Mouse (Mus musculus) macrophage (primary cell): ENCODE measurements at regions not wholly inside any gene's neighbourhood (a gene's known extent, or its start where the extent isn't known, plus 50 kb on each side); places are given as distances from the start of the nearest gene placed in this dataset.

Source experiments
- H3K27ac ChIP-seq: fragments of 350-480 bp; formaldehyde crosslinking; 2 replicates; pipeline ENCODE4 v1.9.0; 2021
- H3K36me3 ChIP-seq: fragments of 350-480 bp; formaldehyde crosslinking; 2 replicates; pipeline ENCODE4 v1.9.0; 2021; ENCODE audit errors: inconsistent target
- H3K4me3 ChIP-seq: fragments of 350-480 bp; formaldehyde crosslinking; 2 replicates; pipeline ENCODE4 v1.9.0; 2021; ENCODE audit errors: inconsistent target
- H3K79me2 ChIP-seq: fragments of 350-480 bp; formaldehyde crosslinking; 2 replicates; pipeline ENCODE4 v1.9.0; 2021; ENCODE audit errors: inconsistent target
- WGBS: methylation state at CpG from one replicate; pipeline ENCODE4 v1.1.7; 2026; ENCODE audit warnings: inconsistent platforms; ENCODE audit not compliant: missing documents; 5-methylcytosine and 5-hydroxymethylcytosine counted together

DNA sequence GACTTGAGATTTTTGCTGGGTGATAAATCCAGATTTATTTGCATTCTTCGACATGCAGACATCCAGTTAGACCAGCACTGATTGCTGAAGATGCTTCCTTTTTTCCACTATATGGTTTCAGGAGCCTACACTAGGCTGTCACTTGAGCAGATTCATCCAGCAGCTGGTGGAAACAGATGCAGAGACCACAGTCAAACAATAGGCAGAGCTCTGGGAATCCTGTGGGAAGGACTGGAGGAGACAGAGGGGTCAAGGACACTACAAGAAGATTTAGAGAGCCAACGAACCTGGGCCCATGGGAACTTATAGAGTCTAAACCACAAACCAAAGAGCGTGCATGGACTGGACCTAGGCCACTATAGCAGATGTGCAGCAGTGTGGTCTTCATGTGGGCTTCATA is 177.4 kb upstream of the Agr3 start:
- Histone ChIP-seq H3K79me2 (no peaks in the 10 kb centered on the region), H3K36me3 (no peaks in the 10 kb centered on the region), H3K27ac (no peak overlapping the region), H3K4me3 (no peak overlapping the region)
- WGBS = 84% methylated on average over 3 of the region's 3 CpGs

DNA sequence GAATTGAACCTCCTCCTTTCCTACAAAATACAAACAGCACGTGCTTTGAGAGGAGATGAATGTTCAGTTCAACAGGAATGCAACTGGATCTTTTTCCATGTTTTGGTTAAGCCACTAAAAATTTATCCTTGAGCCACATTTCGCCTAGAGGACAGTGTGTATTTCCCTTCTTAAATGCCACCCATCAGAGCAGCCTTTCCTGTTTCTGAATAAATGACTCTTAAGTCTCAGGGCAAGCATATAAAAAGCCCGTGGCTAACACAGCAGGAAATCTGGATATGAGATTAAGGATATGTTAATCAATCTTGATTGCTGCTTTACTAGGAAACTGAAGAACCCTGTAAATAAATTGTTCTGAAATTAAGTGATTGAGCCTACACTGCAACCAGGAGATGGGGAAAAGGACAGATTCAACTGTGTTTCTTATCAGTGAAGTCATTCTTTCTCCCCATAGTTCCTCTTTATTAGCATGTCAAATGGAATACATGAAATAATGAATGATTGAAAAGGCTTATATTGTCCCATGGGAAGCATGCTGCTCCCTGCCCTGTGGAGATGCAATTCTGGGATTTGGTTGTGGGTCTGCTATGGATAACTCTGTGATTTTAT is 178.6 kb upstream of the Agr3 start:
- H3K36me3 ChIP-seq = no peaks in the 10 kb centered on the region
- H3K27ac ChIP-seq = no peak overlapping the region
- WGBS = 47% methylated on average over 3 of the region's 3 CpGs

DNA sequence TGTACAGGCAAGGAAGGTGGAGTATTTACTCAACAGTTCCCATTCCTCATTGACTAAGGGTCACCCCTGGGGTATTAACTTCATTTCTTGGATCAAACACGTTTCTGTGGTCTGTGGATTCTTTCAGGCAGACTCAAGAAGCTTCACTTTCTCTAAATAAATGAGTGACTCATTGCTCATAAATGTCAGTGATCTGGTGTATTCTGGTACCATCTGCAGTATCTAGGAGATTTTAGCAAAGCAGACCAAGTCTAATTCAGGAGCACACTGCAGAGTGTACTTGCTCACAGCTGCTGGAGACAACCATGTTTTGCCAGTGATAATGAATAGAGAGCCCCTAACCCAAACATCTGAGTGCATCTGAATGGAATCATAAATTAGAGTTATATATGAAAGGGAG is 182.7 kb upstream of the Agr3 start:
- Histone ChIP-seq H3K27ac (no peak overlapping the region), H3K4me3 (no peak overlapping the region), H3K79me2 (no peaks in the 10 kb centered on the region), H3K36me3 (no peaks in the 10 kb centered on the region)
- 65% methylated on average over 1 of the region's 1 CpGs for WGBS

More for the DNA sequence above, 178.6 kb upstream of the Agr3 start:
- H3K79me2 ChIP-seq = no peaks in the 10 kb centered on the region
- no peak overlapping the region for H3K4me3 ChIP-seq

DNA sequence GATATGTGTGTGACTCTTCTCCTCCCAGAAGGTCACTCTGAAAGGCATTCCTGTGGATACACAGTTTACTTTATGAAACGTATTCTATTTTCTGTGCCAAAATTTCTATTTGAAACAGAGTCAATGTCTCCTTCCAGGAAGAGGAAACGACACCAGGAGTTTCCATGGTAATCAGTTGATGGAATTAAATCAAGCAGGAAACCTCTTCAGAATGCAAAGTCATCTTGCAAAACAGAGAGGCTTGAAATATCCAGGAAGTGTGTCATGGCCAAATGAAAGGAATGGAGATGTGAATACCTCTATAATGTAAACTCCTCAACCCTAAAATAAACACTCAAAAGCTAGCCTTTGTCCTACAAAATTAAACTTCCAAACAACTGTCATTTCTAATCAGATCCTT is 189.0 kb upstream of the Agr3 start:
- Histone ChIP-seq H3K4me3 (no peak overlapping the region), H3K27ac (no peak overlapping the region), H3K36me3 (no peaks in the 10 kb centered on the region), H3K79me2 (no peaks in the 10 kb centered on the region)
- WGBS = 8% methylated on average over 2 of the region's 2 CpGs

DNA sequence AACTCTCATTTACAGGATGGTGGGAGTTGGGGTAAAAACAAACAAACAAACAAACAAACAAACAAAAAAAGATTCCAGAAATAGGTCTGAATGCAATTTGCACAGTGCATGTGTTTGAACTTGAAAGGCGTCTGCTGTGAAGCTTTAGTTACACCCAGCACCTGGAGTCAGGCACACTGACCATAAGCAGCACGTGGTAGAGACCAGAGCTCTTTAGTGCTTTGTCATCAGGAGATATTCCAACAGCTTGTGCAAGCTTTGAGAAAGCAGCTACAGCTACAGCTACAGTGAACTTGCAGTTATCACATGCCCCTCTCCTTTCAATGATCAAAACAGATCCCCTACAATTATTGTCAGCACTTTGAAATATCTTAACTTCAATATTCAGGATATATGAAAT is 190.4 kb upstream of the Agr3 start:
- Histone ChIP-seq H3K4me3 (no peak overlapping the region), H3K27ac (no peak overlapping the region), H3K36me3 (no peaks in the 10 kb centered on the region), H3K79me2 (no peaks in the 10 kb centered on the region)
- WGBS = 55% methylated on average over 2 of the region's 2 CpGs

DNA sequence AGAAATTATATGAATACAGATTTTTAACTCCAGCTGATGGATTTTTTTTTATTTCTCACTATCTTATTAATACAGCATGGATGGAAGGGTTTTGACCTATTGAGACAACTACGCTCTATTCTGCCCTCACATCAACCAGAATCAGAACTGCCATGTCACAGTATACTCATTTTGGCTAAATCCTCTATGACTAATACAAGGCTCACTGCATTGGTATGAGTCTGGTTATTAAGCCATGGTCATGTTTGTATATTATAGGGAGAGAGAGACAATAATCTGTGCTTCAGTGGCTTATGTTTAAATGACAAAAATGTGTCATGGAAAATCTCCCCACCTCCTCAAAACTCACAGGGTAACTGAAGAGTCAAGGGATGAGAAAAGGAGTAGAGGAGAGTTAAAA is 191.0 kb upstream of the Agr3 start:
- H3K4me3 ChIP-seq = no peak overlapping the region
- no peaks in the 10 kb centered on the region for H3K36me3 ChIP-seq
- WGBS = 100% methylated on average over 1 of the region's 1 CpGs
- no peak overlapping the region for H3K27ac ChIP-seq
- H3K79me2 ChIP-seq = no peaks in the 10 kb centered on the region

DNA sequence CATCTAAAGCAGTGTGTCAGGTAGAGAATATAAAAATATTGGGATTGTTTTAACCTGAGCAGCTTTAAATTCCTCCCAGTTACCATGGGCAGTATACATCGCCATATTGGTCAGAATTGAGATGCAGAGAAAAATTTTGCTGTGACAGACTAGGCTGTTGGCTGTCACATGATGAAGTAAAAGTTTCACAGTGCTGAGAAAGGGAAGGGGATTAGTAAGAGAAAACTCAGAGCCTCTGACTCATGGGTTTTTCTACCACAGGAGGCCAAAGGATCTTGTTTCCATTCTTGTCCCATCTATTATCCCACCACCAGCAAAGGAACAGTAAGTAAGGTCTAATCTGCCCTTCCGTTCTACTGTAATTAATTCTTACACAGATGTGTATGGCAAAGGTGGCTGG is 191.8 kb upstream of the Agr3 start:
- Histone ChIP-seq H3K79me2 (no peaks in the 10 kb centered on the region), H3K4me3 (no peak overlapping the region), H3K36me3 (no peaks in the 10 kb centered on the region), H3K27ac (no peak overlapping the region)
- WGBS = 90% methylated on average over 2 of the region's 2 CpGs

DNA sequence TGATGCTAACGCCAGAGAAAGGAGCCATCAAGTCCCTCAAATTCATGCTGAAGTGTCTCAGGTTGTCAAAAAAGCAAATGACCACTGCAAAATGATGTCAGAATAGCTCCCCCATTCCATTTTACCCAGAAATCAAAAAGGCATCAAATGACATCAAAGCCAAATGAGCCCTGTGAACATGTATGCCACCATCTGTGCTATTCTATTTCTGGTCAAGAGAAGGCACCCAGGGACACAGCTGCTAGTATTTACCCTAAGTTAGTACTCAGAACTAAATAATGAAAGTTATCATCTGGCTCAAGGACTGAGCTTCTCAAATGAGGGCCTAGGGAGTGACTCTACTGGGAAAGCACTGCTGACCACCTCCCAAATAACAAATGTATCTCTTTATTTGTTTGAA is 191.1 kb upstream of the Ahr start:
- no peak overlapping the region for H3K4me3 ChIP-seq
- no peaks in the 10 kb centered on the region for H3K79me2 ChIP-seq
- no peaks in the 10 kb centered on the region for H3K36me3 ChIP-seq
- WGBS = 93% methylated on average over 1 of the region's 1 CpGs
- no peak overlapping the region for H3K27ac ChIP-seq

DNA sequence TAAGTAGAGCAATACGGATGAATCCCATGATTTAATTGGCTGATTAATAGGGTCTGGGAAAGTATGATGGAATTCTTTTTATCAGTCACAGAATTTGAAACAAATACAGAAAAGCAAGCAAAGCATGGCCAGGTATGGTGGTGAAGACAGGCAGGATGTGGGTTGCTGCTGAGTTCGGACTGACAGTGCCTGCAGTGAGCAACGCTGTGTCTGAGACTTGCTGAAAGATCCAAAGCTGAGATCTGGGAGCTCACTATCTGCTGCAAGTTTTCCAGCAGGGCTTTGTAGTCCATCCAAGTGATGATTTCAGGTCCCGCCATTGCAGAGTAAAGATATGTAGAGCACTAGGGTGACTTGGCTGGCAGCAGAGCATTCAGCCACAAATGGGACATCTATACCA is 189.3 kb upstream of the Ahr start:
- Histone ChIP-seq H3K36me3 (no peaks in the 10 kb centered on the region), H3K27ac (no peak overlapping the region), H3K79me2 (no peaks in the 10 kb centered on the region), H3K4me3 (no peak overlapping the region)
- 81% methylated on average over 4 of the region's 4 CpGs for WGBS

DNA sequence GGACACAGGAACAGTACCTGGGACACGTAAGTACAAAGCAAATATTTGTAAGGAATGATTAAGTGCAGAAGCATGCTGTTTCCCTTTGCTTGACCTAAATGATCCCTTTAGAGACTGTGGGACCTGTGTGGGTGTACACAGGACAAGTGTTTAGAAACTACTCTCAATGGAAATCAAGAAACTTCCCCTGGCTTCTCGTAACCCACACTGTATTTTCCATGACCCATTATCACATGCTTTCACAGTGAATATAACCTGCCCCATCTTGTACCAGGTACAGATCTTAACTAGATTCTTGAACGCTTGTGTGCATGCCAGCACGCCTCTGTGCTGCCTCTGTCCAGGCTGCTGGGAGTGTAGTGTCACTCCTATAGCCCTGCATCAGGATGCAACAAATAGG is 177.8 kb upstream of the Ahr start:
- WGBS = 100% methylated on average over 4 of the region's 4 CpGs
- H3K4me3 ChIP-seq = no peak overlapping the region
- no peaks in the 10 kb centered on the region for H3K79me2 ChIP-seq
- H3K36me3 ChIP-seq = no peaks in the 10 kb centered on the region
- no peak overlapping the region for H3K27ac ChIP-seq

DNA sequence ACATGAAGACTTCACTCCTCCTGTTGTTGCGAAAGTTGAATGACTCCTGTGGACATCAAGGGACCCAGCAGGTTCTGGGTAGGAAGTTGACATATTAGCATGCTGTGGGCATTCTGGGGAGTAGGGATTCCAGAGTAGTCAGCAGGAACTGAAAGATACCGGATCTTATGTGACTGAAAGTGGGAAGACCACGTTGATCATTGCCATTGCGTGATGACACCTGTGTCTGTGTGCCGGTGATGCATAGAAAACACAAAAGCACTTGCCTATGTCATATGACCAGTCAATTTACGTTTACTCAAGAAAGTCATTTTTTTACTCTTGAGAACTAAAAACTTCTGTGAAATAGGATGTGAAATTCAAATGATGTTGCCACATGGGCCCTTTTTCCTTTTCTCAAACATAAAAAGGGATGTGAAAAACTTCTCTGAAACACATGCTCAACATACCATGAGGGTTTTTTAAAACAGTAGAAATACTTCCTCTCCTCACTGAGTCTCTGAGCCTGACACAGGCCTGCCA is 176.8 kb upstream of the Ahr start:
- Histone ChIP-seq H3K79me2 (no peaks in the 10 kb centered on the region), H3K36me3 (no peaks in the 10 kb centered on the region), H3K4me3 (no peak overlapping the region), H3K27ac (no peak overlapping the region)
- 24% methylated on average over 6 of the region's 6 CpGs for WGBS

DNA sequence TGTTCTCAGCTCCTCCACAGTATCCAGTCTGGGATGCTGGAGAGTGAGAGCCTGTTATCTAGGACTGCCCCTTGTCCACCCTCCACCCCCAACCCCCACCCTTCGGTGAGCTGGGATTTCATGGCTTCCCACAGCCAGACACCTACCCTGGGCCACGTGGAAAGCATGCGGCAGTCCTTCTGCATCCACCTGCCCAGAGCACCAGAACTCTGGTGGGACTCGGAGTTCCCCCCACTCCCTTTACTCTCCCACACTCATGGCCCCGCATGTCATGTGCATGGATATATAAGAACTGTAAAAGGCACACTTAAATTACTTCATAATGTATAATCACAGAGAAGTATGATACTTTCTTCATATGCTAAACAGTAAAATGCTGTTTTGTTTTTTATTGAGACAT is 175.5 kb upstream of the Ahr start:
- 88% methylated on average over 5 of the region's 5 CpGs for WGBS
- H3K36me3 ChIP-seq = no peaks in the 10 kb centered on the region
- H3K27ac ChIP-seq = no peak overlapping the region
- no peaks in the 10 kb centered on the region for H3K79me2 ChIP-seq
- H3K4me3 ChIP-seq = no peak overlapping the region

DNA sequence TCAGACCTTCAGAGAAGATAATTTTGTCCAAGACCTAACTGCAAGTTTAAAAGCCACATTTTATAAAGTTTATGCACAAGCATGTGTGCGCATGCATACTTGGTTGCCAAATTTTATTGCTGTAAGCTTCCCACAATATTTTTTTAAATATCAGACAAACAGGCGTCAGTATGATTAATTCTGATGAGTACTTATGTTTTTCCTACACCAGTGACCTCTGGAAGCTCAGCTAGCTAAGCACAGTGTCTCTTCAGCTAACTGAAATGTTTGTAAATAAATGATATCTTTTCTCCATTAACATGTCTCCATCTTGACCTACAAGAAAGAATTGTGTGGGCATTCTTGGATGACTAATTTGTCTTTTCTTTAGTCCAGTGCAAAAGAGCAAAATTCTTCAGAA is 168.6 kb upstream of the Ahr start:
- Histone ChIP-seq H3K4me3 (no peak overlapping the region), H3K27ac (no peak overlapping the region), H3K36me3 (no peaks in the 10 kb centered on the region), H3K79me2 (no peaks in the 10 kb centered on the region)
- 100% methylated on average over 2 of the region's 2 CpGs for WGBS

DNA sequence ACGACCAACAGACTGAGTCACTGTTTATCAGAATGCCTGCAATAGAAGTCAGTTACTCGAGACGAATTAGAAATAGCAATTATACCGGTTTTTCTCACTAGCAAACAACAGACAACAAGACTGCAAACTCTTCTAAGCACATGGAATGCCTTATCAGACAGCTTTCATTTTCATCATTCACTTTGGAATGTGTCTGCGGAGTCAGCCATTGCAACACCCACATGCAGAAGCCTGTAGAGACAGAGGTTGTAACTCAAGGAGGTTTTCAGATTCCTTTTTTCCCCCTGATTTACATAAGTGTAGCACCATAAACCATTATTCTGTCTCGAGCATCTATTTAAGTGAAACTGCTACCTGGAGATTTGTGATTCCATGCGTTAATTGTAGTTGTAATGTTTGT is 167.8 kb upstream of the Ahr start:
- WGBS = 77% methylated on average over 7 of the region's 7 CpGs
- Histone ChIP-seq H3K27ac (no peak overlapping the region), H3K4me3 (no peak overlapping the region), H3K36me3 (no peaks in the 10 kb centered on the region), H3K79me2 (no peaks in the 10 kb centered on the region)

DNA sequence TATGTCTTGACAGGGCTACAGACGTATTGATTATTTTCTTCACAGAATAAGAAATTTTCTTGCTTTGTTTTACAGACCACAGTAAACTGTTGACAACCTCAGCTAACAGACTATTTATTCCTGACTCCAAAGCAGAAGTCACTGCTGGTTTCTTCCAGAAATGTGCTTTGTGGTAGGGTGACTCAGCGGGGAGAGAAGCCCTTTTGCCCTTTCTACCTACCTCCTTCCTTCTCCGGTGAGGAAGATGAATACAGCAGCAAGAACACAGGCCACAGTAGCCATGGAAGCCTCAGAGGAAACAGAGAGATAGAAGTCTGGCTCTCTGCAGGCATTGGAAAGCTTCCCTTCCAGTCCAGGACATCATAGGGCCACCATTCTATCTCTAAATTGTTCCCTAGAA is 159.4 kb upstream of the Ahr start:
- 24% methylated on average over 3 of the region's 3 CpGs for WGBS

DNA sequence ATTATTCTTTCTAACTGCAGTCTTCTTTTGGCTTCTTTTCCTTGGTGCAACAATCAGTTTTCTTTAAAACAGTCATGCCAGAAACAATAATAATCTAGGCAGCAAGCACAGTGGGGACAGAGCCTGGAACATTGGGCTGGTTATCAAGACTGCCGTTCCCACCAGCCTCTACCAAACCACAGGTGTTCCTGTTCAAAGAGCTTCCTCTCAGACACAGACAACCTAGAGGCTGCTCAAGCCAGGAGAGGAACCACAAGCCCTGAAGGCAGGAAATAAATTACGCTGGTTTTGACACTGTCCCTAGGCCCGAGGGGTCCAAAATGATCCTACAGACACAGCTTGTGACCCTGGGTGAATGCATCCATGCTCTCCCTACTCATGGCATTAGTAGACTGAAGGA is 156.1 kb upstream of the Ahr start:
- H3K27ac ChIP-seq = no peak overlapping the region
- no peaks in the 10 kb centered on the region for H3K79me2 ChIP-seq
- H3K36me3 ChIP-seq = no peaks in the 10 kb centered on the region
- no peak overlapping the region for H3K4me3 ChIP-seq
- WGBS = 29% methylated on average over 3 of the region's 3 CpGs

More for the DNA sequence above, 159.4 kb upstream of the Ahr start:
- Histone ChIP-seq H3K4me3 (no peak overlapping the region), H3K36me3 (no peaks in the 10 kb centered on the region), H3K27ac (no peak overlapping the region), H3K79me2 (no peaks in the 10 kb centered on the region)
